In genomic region chr13:51745862-51746261, GRCm38 (mm10) we compare ENCODE assay signal across 22 mouse cellular contexts. TPM values are rescaled to one million over a fixed set of nuclear protein-coding genes. Genes with fewer than 3 reads are reported as not detected.
A peak's percentile ranks its signal among the peaks of the same experiment; 100 is the strongest.
DNase-seq lines count a peak whose midpoint lies in the region; ATAC-seq lines count a peak whose summit lies in the region.
"Had no signal": no experiment of that assay in that cellular context is flagged by ENCODE, and none has a peak within 500 bp of the region (broad histone marks: within the 10 kb centered on the region; RNA-seq: fewer than 3 reads in every experiment).

No protein-coding gene starts in this region.

- no peak overlapping the region for H3K27ac ChIP-seq in heart, embryonic 11.5 days (ENCODE audit: low read depth, low read length)
- peak overlapping the region; percentile 70 for H3K27ac ChIP-seq in liver, embryonic 15.5 days (replicated peaks)
- H3K27ac ChIP-seq: embryonic facial prominence, embryonic 12.5 days; forebrain, embryonic 12.5 days; hindbrain, embryonic 13.5 days; kidney, postnatal 0 days; limb, embryonic 13.5 days had no signal

- DNase-seq in heart, adult 8-10 months (ENCODE audit: low spot score), result no peak
- DNase-seq in c-Kit-positive CD71-positive TER-119-positive erythroid progenitor cells, embryonic 14.5 days (ENCODE audit: low spot score), result peak; percentile 50
- DNase-seq in left cerebral cortex, postnatal 14 days (ENCODE audit: low spot score in 2 of 2), result no peak
- no peak for DNase-seq in layer of hippocampus, adult 9-10 months (ENCODE audit: low spot score)
- DNase-seq: cerebellum, adult 18-20 months; cerebellum, postnatal 14 days; gastrocnemius, postnatal 36 days; kidney, adult 2 months; lung, embryonic 14.5 days; right cerebral cortex, postnatal 25 days; spleen, adult 18-20 months had no signal

- no peaks in the 10 kb centered on the region for H3K36me3 ChIP-seq in heart, embryonic 11.5 days (ENCODE audit: control insufficient read depth, insufficient read depth, low read length)
- peaks cover 84% of the 10 kb centered on the region for H3K36me3 ChIP-seq in megakaryocyte, embryonic 14.5 days (replicated peaks; ENCODE audit: low read length)
- no peaks in the 10 kb centered on the region for H3K36me3 ChIP-seq in liver, embryonic 15.5 days (replicated peaks)
- H3K36me3 ChIP-seq: embryonic facial prominence, embryonic 12.5 days; forebrain, embryonic 12.5 days; hindbrain, embryonic 13.5 days; limb, embryonic 13.5 days had no signal

- no peaks in the 10 kb centered on the region for H3K27me3 ChIP-seq in heart, embryonic 11.5 days (ENCODE audit: control insufficient read depth, insufficient read depth, low read length)
- no peaks in the 10 kb centered on the region for H3K27me3 ChIP-seq in megakaryocyte, embryonic 14.5 days (replicated peaks)
- H3K27me3 ChIP-seq in liver, embryonic 15.5 days, result no peaks in the 10 kb centered on the region
- H3K27me3 ChIP-seq: embryonic facial prominence, embryonic 12.5 days; forebrain, embryonic 12.5 days; hindbrain, embryonic 13.5 days; limb, embryonic 13.5 days had no signal

- H3K4me1 ChIP-seq in heart, embryonic 11.5 days (ENCODE audit: control insufficient read depth, insufficient read depth, low read length), result peaks cover 25% of the 10 kb centered on the region
- peaks cover 100% of the 10 kb centered on the region for H3K4me1 ChIP-seq in megakaryocyte, embryonic 14.5 days
- H3K4me1 ChIP-seq in liver, embryonic 15.5 days (replicated peaks), result peaks cover 97% of the 10 kb centered on the region

- 0 out of 2 replicates have a peak overlapping the region, but pooled peaks have one; percentile 28 for H3K9ac ChIP-seq in heart, embryonic 11.5 days (ENCODE audit: low read depth, low read length)
- no peak overlapping the region; the same call in 1 of the 2 replicates for H3K9ac ChIP-seq in liver, embryonic 15.5 days
- H3K9ac ChIP-seq: embryonic facial prominence, embryonic 12.5 days; forebrain, embryonic 12.5 days; hindbrain, embryonic 13.5 days; limb, embryonic 13.5 days; lung, embryonic 14.5 days had no signal

- intact Hi-C loops in left cerebral cortex, postnatal 14 days (cut with DNase I), result no loop called here

- no peaks in the 10 kb centered on the region for H3K9me3 ChIP-seq in heart, embryonic 11.5 days (replicated peaks; ENCODE audit: control insufficient read depth, low read length)
- no peaks in the 10 kb centered on the region for H3K9me3 ChIP-seq in megakaryocyte, embryonic 14.5 days
- H3K9me3 ChIP-seq in liver, embryonic 15.5 days (replicated peaks), result no peaks in the 10 kb centered on the region
- H3K9me3 ChIP-seq: embryonic facial prominence, embryonic 12.5 days; forebrain, embryonic 12.5 days; hindbrain, embryonic 13.5 days; limb, embryonic 13.5 days had no signal

- no peak overlapping the region for H3K4me2 ChIP-seq in heart, embryonic 11.5 days
- H3K4me2 ChIP-seq in liver, embryonic 15.5 days, result peak overlapping the region; percentile 24
- H3K4me2 ChIP-seq: embryonic facial prominence, embryonic 12.5 days; forebrain, embryonic 12.5 days; hindbrain, embryonic 13.5 days; limb, embryonic 13.5 days; lung, embryonic 14.5 days; midbrain, embryonic 11.5 days had no signal

- no peak overlapping the region for H3K4me3 ChIP-seq in heart, embryonic 11.5 days (ENCODE audit: low read depth, low read length)
- peak overlapping the region; percentile 67 for H3K4me3 ChIP-seq in megakaryocyte, embryonic 14.5 days (replicated peaks)
- no peak overlapping the region for H3K4me3 ChIP-seq in liver, embryonic 15.5 days (replicated peaks)
- H3K4me3 ChIP-seq: embryonic facial prominence, embryonic 12.5 days; erythroblast, embryonic 14.5 days; forebrain, embryonic 12.5 days; hindbrain, embryonic 13.5 days; limb, embryonic 13.5 days had no signal

- WGBS in heart, embryonic 11.5 days (ENCODE audit: insufficient replicate concordance), result 18% methylated on average over 5 of the region's 5 CpGs
- 21% methylated on average over 5 of the region's 5 CpGs for WGBS in liver, embryonic 15.5 days (ENCODE audit: insufficient replicate concordance)

- ATAC-seq in heart, embryonic 11.5 days (replicated peaks; ENCODE audit: insufficient number of reproducible peaks, low FRiP score, low TSS enrichment), result no peak
- ATAC-seq in megakaryocyte, adult 5-6 weeks (ENCODE audit: poor library complexity, severe bottlenecking), result no peak
- ATAC-seq in liver, embryonic 15.5 days (ENCODE audit: insufficient read depth), result peak; percentile 47

RNA-seq across cellular contexts. Expression of gene Sema4d, which starts 47.7 kb away (rescaled TPM):
- 11.0 and 13.7 TPM in 2 replicates for polyA plus RNA-seq in heart, embryonic 11.5 days (2014; fragmentation: Nextera tagmentation; extraction: Ambion mirVana)
- total RNA-seq in heart, adult 8-10 months (2022), result 10 to 100 TPM; 56.5 to 72.3 (median 68.6) TPM
- polyA plus RNA-seq in megakaryocyte, embryonic 14.5 days (2012; ENCODE audit: insufficient read depth, low replicate concordance), result 55.2 and 58.6 TPM in 2 replicates
- total RNA-seq in megakaryocyte, adult 5-6 weeks (2015), result 99.8 and 110 TPM in 2 replicates
- 54.1 and 66.6 TPM in 2 replicates for total RNA-seq in megakaryocyte, adult 5-6 weeks (2017)
- polyA plus RNA-seq in liver, embryonic 15.5 days (2015; fragmentation: Nextera tagmentation; extraction: Ambion mirVana), result 3.8 and 4.6 TPM in 2 replicates
- 100 to 1,000 TPM in 1 of 2 experiments, 10 to 100 TPM in 1; 93.1 to 112 TPM for total RNA-seq in left cerebral cortex, postnatal 14 days (2021)
